Mouse (Mus musculus) MEL (cell line): Measurements from ENCODE around the gene Alg12. TPM values are rescaled to one million over a fixed set of nuclear protein-coding genes. Genes with fewer than 3 reads are reported as not detected.

ENCODE experiments used
- DNase-seq: peaks from one replicate; pipeline ENCODE4 v3.0.0; 2011; ENCODE audit warnings: low read depth, low spot score
- H3K27ac ChIP-seq: 2 replicates; pipeline ENCODE4 v1.5.1; 2012; ENCODE audit warnings: low read depth, mild to moderate bottlenecking, control low read depth, low read length, moderate library complexity; ENCODE audit not compliant: control insufficient read depth
- H3K27me3 ChIP-seq, 2 experiments: fragments of 150-350 bp in 1 of 2; sonication (generic) in 1 of 2; 2 replicates each; pipeline ENCODE4 v1.6.1; 2012; ENCODE audit warnings: low read length in 2 of 2, mild to moderate bottlenecking in 2 of 2, improper control_type of control experiment in 1 of 2, moderate library complexity in 1 of 2; ENCODE audit not compliant: insufficient read depth in 2 of 2, control insufficient read depth in 1 of 2
- H3K36me3 ChIP-seq, 2 experiments: 2 replicates each; pipeline ENCODE4 v1.6.1; 2012 to 2014; ENCODE audit warnings: low read length in 2 of 2, improper control_type of control experiment in 1 of 2, inconsistent platforms in 1 of 2, mild to moderate bottlenecking in 1 of 2; ENCODE audit not compliant: insufficient read depth in 2 of 2, control insufficient read depth in 1 of 2
- H3K4me1 ChIP-seq, 2 experiments: fragments of 150-350 bp in 1 of 2; sonication (generic) in 1 of 2; 2 replicates each; pipeline ENCODE4 v1.6.1; 2012; ENCODE audit warnings: low read length in 2 of 2, improper control_type of control experiment in 1 of 2, mild to moderate bottlenecking in 1 of 2; ENCODE audit not compliant: insufficient read depth in 2 of 2, control insufficient read depth in 1 of 2
- H3K4me3 ChIP-seq, 2 experiments: fragments of 150-350 bp in 1 of 2; sonication (generic) in 1 of 2; 2 replicates each; pipeline ENCODE4 v1.5.1; 2012; ENCODE audit warnings: low read depth in 2 of 2, low read length in 2 of 2, mild to moderate bottlenecking in 2 of 2, moderate library complexity in 2 of 2, control low read depth in 1 of 2, improper control_type of control experiment in 1 of 2; ENCODE audit not compliant: control insufficient read depth in 1 of 2, insufficient read depth in 1 of 2
- H3K79me2 ChIP-seq: 2 replicates; pipeline ENCODE4 v1.6.1; 2012; ENCODE audit warnings: mild to moderate bottlenecking, low read length, moderate library complexity; ENCODE audit not compliant: control insufficient read depth, poor library complexity, insufficient read depth
- H3K9ac ChIP-seq: 2 replicates; pipeline ENCODE4 v1.6.1; 2012; ENCODE audit warnings: low read depth, mild to moderate bottlenecking, control low read depth, low read length, moderate library complexity; ENCODE audit not compliant: control insufficient read depth, poor library complexity, severe bottlenecking
- H3K9me3 ChIP-seq: fragments of 150-350 bp; sonication (generic); replicated peaks from 2 replicates; pipeline ENCODE4 v1.6.1; 2012; ENCODE audit warnings: mild to moderate bottlenecking, low read length, improper control_type of control experiment, moderate library complexity; ENCODE audit not compliant: insufficient read depth
- BHLHE40 ChIP-seq: IDR thresholded peaks from 2 replicates; pipeline ENCODE4 v1.6.1; 2012; ENCODE audit warnings: low read depth, mild to moderate bottlenecking, inconsistent platforms, low read length, improper control_type of control experiment, borderline replicate concordance
- CTCF ChIP-seq, 3 experiments: IDR thresholded peaks in 2 of 3; conservative IDR thresholded peaks in 1 of 3; 2 replicates each; pipeline ENCODE4 v1.5.1; 2011 to 2012; ENCODE audit warnings: low read length in 3 of 3, low read depth in 2 of 3, mild to moderate bottlenecking in 2 of 3, improper control_type of control experiment in 1 of 3, inconsistent platforms in 1 of 3, mixed read lengths in 1 of 3, moderate library complexity in 1 of 3; ENCODE audit not compliant: control insufficient read depth in 1 of 3, insufficient read depth in 1 of 3, poor library complexity in 1 of 3, severe bottlenecking in 1 of 3
- E2F4 ChIP-seq: IDR thresholded peaks from 2 replicates; pipeline ENCODE4 v1.6.1; 2011; ENCODE audit warnings: low read depth, low read length, improper control_type of control experiment, borderline replicate concordance
- HCFC1 ChIP-seq: IDR thresholded peaks from 2 replicates; pipeline ENCODE4 v1.6.1; 2012; ENCODE audit warnings: low read depth, mild to moderate bottlenecking, inconsistent platforms, low read length, improper control_type of control experiment, moderate library complexity
- KAT2A ChIP-seq: conservative IDR thresholded peaks from 2 replicates; pipeline ENCODE4 v1.6.1; 2012; ENCODE audit warnings: low read depth, low read length, improper control_type of control experiment, inconsistent platforms
- MXI1 ChIP-seq: IDR thresholded peaks from 2 replicates; pipeline ENCODE4 v1.6.1; 2011; ENCODE audit warnings: mild to moderate bottlenecking, low read depth, low read length, improper control_type of control experiment
- MYC ChIP-seq: IDR thresholded peaks from 2 replicates; pipeline ENCODE4 v1.6.1; 2011; ENCODE audit warnings: low read depth, mild to moderate bottlenecking, low read length, improper control_type of control experiment, moderate library complexity
- POLR2A ChIP-seq, 2 experiments: IDR thresholded peaks; 2 replicates each; pipeline ENCODE4 v1.6.1; 2011 to 2012; ENCODE audit warnings: low read length in 2 of 2, mild to moderate bottlenecking in 2 of 2, control low read depth in 1 of 2, improper control_type of control experiment in 1 of 2, low read depth in 1 of 2, moderate library complexity in 1 of 2; ENCODE audit not compliant: control insufficient read depth in 1 of 2, insufficient read depth in 1 of 2, poor library complexity in 1 of 2
- RAD21 ChIP-seq: IDR thresholded peaks from 2 replicates; pipeline ENCODE4 v1.6.1; 2011; ENCODE audit warnings: mild to moderate bottlenecking, low read depth, low read length, improper control_type of control experiment
- RCOR1 ChIP-seq: IDR thresholded peaks from 2 replicates; pipeline ENCODE4 v1.6.1; 2012; ENCODE audit warnings: low read depth, mild to moderate bottlenecking, inconsistent platforms, low read length, improper control_type of control experiment
- SIN3A ChIP-seq: IDR thresholded peaks from 2 replicates; pipeline ENCODE4 v1.6.1; 2012; ENCODE audit warnings: low read length, improper control_type of control experiment, inconsistent platforms
- USF2 ChIP-seq, 2 experiments: IDR thresholded peaks; 2 replicates each; pipeline ENCODE4 v1.6.1; 2011 to 2012; ENCODE audit warnings: improper control_type of control experiment in 2 of 2, low read length in 2 of 2, borderline replicate concordance in 1 of 2, inconsistent platforms in 1 of 2, low read depth in 1 of 2, mild to moderate bottlenecking in 1 of 2; ENCODE audit not compliant: insufficient read depth in 1 of 2
- ZNF384 ChIP-seq: IDR thresholded peaks from 2 replicates; pipeline ENCODE4 v1.6.1; 2012; ENCODE audit warnings: low read depth, mild to moderate bottlenecking, inconsistent platforms, low read length, improper control_type of control experiment
- polyA plus RNA-seq, 2 experiments: library from polyadenylated mRNA; stranded (reverse) in 1 of 2; unstranded in 1 of 2; fragments of >175 nt in 1 of 2; fragments of >200 nt in 1 of 2; gene quantifications; 2 replicates each; pipeline versions ENCODE4 v1.2.1 to v1.2.4; 2012; ENCODE audit warnings: low replicate concordance in 2 of 2, low read depth in 1 of 2; ENCODE audit not compliant: insufficient read length in 2 of 2, insufficient read depth in 1 of 2, missing spikeins in 1 of 2
- total RNA-seq: library from RNA; depleted of rRNA; stranded (reverse); fragments of 300-350 nt; gene quantifications from 2 replicates; pipeline ENCODE4 v1.2.3, GENCODE M21; 2012

Gene Alg12
- total and polyA plus RNA-seq, 3 experiments: 13.7 to 18.6 TPM; not detected in 1

GRCm38 (mm10) chr15:88868024-88868742, 49.1 kb upstream of the Alg12 start:
- Histone ChIP-seq H3K4me3 (no peak overlapping the region), H3K36me3 (peaks cover 2 to 4% of the 10 kb centered on the region in 2 experiments; a peak in 2 of 4 replicates), H3K27ac (no peak overlapping the region), H3K79me2 (peaks cover 15% of the 10 kb centered on the region), H3K9ac (no peak overlapping the region), H3K27me3 (no peaks in the 10 kb centered on the region), H3K4me1 (peaks cover 0 to 6% of the 10 kb centered on the region in 2 experiments; a peak in 1 of 4 replicates), H3K9me3 (no peaks in the 10 kb centered on the region)
- no peak for DNase-seq
- no peak for TF ChIP-seq RAD21
- TF ChIP-seq ZNF384: no peak
- no peak for TF ChIP-seq MYC
- TF ChIP-seq SIN3A: no peak
- no peak for TF ChIP-seq BHLHE40
- TF ChIP-seq RCOR1: no peak
- no peak for TF ChIP-seq MXI1
- no peak for TF ChIP-seq CTCF (IDR thresholded peaks at IDR 0.05 in 2 of 3, conservative IDR thresholded peaks at IDR 0.05 in 1 of 3; ENCODE audit: control insufficient read depth in 1 of 3, insufficient read depth in 1 of 3, low read depth in 2 of 3, low read length in 3 of 3, poor library complexity in 1 of 3, severe bottlenecking in 1 of 3)
- TF ChIP-seq E2F4: no peak

- Histone ChIP-seq H3K9me3 (no peaks in the 10 kb centered on the region), H3K36me3 (peaks cover 2 to 4% of the 10 kb centered on the region in 2 experiments; a peak in 2 of 4 replicates), H3K79me2 (peaks cover 21% of the 10 kb centered on the region), H3K9ac (no peak overlapping the region), H3K27ac (no peak overlapping the region), H3K4me1 (peaks cover 0 to 6% of the 10 kb centered on the region in 2 experiments; a peak in 1 of 4 replicates), H3K4me3 (no peak overlapping the region), H3K27me3 (no peaks in the 10 kb centered on the region)
- DNase-seq: no peak
- TF ChIP-seq POLR2A (IDR thresholded peaks at IDR 0.05; ENCODE audit: control insufficient read depth in 1 of 2, insufficient read depth in 1 of 2, low read depth in 1 of 2, low read length in 2 of 2, poor library complexity in 1 of 2) (0 out of 4 replicates have a peak, but pooled peaks of 1 of the 2 experiments have one; percentile 1), HCFC1 (no peak), RAD21 (no peak), USF2 (IDR thresholded peaks at IDR 0.05; ENCODE audit: borderline replicate concordance in 1 of 2, insufficient read depth in 1 of 2, low read depth in 1 of 2, low read length in 2 of 2) (no peak), KAT2A (no peak)
Measured at GRCm38 (mm10) chr15:88867368-88868023, 48.4 kb upstream of the Alg12 start.
